Mouse (Mus musculus): ENCODE measurements at regions not wholly inside any gene's neighbourhood (a gene's known extent, or its start where the extent isn't known, plus 50 kb on each side); places are given as distances from the start of the nearest gene placed in this dataset.
"Not testable (repeated sequence)": the region's sequence is repeated elsewhere in the genome, so short reads cannot be mapped to it uniquely, and the experiment has no call there.

GRCm38 (mm10) chr3:50643068-50643467 lies 199.7 kb upstream of the Slc7a11 start:
- no peak for DNase-seq

DNA sequence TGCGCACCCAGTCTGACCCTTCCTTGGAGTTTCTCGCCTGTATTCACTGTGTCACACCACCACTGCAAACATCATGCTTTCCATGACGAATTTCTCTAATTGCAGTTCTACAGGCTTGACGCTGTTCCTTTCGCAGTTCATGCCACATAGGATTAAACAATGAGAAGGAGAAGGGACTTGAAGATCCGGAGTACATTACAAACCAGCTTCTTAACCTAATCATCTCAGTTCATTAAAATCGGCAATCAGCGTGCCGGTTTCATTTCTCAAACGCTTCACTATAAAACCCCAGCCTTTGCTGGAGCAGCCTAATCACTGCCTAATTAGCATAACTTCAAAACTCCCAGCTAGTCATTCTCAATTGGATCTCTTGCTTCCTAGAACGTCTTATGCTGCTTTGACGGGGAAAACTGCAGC lies 196.5 kb upstream of the Slc7a11 start:
- DNase-seq, result no peak

DNA sequence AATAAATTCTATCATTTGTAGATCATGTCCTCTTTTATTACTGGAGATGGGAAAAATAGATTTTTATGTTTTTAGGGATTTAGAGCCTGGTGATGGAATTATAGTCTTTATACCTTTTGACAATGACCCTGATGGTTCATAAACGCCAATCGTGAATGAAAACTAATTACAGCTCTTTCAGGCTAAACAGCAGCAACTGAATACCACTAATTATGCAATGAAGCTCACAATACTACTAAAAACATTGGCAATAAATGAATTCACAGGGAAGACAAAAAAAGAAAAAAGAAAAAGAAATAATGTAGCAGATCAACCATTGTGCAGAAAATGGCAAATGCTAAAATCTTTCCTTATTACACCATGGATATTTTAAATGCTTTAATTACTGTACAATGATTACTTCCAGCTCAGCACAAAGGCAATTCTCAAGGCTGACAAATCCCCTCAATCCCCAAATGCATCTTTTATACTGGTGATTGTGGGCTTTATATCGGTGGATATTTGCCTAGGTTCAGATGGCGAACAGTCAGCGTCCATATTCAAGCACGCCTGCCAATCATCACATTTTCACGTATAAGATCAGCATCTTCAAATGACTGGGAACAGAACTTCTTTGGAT lies 191.2 kb upstream of the Slc7a11 start:
- no peak for DNase-seq

DNA sequence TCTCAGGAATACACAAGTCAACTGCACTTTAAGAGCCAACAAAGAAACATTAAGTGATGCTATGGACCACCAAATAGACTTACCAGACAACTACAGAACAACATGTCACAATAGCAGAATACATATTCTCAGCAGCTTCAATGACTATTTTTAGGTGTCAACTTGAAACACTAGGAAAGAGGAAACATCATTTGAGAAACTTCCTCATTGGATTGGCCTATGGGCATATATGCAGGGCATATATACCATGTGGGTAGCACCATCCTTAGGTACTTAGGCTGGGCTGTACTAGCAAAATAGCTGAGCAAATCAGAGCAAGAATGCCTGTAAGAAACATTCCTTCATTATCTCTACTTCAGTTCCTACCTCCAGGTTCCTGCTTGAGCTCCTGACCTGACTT lies 187.9 kb upstream of the Slc7a11 start:
- no peak for DNase-seq

DNA sequence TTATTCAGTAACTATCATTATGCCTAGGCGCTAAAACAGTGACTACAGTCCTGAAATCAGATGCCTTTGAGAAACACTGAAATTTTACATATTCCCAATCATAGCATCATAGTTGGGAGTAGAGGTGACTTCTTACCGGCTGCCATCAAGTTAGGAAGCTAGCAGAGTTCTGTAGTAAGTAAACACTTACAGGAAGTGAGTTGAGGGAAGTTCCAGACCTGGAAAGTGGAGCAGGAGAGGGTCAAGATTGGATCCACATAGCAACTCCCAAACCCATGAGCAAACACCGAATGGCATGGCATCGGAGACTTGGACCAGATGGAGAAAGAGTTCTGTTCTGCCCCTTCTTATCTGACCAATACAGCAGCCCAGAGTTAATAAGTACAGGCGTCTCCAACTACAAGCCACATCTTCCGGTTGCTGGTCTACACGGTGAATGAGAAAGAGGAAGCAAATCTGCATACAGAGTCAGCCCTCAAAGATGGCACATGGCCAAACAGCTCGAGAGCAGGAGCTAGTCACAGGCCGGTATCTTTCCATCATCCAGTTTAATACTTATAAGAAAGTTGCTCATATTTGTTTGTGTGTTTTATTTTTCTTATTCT lies 184.8 kb upstream of the Slc7a11 start:
- DNase-seq, result peak; percentile 86

DNA sequence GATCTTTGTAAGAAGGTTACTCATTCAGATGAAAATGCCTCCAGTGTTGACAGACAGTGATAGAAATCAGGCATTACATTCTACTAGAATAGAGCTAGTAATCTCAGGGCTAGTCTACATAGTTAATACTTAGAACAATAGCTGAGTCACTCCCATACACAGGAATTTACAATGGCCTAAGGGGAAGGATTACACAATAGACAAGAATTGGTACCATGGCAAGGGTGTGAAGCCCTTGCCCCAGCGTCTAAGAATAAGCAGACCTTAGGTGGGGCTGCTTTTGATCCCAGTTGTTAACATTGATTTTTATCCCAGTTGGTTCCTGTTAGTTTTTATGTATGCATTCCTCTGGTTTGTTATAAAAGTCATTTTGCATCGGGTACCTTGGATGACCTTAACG lies 177.8 kb upstream of the Slc7a11 start:
- DNase-seq, result not testable (repeated sequence)

GRCm38 (mm10) chr3:50619061-50619460 lies 175.6 kb upstream of the Slc7a11 start:
- DNase-seq, result no peak

- no peak for DNase-seq
Observed at GRCm38 (mm10) chr3:50615384-50616285, 172.2 kb upstream of the Slc7a11 start.

DNA sequence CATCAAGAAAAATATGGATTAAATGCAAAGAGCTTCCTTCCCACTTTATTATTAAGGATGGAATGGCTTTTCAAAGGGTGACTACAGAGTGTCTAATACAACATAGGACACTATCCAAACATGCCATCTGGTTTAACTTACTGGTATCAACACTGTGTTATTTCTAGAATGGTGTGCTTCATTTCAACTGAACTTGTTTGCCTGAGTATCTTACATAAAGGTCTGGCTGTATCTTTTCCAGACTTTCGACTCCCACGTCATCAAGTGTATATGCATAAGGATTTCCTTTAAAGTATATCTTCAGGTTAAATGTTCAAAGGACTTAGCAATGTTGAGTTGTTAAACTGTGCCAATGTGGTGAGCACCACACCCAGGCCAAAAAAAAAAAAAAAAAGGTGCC lies 169.6 kb upstream of the Slc7a11 start:
- no peak for DNase-seq

DNA sequence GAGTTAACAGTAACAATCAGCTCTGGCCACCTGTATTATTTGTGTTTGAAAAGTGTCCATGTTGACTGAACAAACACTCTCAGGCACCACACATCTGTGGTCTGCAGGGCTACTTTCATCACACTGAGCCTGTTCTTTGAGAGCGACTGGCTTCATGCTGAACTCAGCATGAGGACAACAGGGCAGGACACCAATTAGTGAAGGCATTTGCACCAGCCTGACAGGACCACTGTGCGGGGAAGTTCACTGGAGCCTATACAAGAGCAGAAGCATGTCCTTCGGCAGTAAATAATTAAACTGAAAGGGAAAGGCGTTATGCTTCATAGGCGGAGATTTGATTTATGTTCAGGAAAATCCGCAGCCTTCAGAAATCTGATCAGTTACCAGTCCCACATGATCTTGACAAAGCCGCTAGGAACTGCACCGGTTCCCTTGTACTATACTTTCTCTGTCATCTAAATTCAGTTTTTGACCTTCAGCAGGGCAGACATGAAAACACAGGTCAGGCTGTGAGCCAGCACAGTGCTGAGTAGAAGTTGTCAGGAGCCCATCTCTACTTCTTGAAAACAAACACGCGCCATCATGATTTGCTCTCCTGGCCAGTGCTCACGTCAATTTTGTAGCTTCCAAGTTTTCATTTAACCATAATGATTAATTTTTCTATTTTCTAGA lies 166.1 kb upstream of the Slc7a11 start:
- DNase-seq, result no peak

DNA sequence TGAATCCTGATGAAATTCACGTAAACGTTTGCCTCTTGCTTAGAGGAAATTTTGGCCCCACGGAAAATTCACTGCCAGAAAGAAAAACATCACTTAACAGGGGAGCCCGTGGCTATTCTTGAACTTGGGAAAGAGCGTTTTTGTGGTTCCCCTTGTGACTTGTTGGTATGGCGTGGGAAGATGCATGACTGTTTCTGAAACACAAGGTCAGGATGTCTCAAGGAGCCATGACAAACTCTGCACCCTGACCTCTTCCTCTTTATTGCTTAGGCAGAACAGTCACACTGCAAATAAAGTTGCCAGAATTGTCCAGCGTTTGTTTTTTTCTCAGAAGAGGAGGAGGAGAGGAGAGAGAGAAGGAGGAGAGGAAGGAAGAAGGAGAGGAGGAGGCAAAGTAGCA lies 164.3 kb upstream of the Slc7a11 start:
- DNase-seq, result no peak

DNA sequence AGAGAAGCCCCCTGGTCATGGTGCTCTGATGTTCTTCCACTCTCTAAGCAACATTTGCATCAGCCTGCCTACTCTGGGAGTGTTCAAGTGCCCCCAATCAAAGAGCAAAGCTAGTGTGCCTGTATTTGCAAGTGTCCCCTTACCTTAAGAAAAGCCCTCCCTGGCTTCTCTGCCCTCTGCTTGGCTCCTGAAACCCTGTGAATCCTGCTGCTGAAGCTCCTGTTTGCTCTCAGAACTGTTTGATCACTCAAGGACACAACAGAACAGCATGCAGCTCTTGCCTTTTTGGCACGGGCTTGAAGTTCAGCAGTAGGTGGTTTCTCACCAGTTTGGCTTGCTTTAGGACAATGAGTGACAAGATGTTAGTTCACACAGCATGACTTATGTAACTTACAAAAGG lies 163.6 kb upstream of the Slc7a11 start:
- no peak for DNase-seq

DNA sequence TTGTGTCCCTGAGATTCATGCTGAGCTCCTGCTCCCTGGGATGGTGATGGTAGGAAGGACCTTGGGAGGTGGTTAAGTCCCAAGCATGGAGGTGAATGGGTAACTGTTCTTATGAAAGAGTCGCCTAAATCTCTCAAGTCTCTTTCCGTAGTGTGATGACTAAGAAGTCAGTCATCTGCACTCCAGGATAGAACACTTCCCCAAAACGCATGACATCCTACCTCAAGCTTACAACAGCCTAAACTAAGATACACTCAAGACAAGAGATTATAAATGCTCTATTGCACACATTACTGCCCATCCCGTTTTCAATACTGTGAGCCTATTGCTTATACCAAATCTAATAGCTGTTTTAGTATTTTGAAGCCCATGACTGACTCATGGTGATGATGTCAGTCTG lies 162.3 kb upstream of the Slc7a11 start:
- DNase-seq, result no peak

DNA sequence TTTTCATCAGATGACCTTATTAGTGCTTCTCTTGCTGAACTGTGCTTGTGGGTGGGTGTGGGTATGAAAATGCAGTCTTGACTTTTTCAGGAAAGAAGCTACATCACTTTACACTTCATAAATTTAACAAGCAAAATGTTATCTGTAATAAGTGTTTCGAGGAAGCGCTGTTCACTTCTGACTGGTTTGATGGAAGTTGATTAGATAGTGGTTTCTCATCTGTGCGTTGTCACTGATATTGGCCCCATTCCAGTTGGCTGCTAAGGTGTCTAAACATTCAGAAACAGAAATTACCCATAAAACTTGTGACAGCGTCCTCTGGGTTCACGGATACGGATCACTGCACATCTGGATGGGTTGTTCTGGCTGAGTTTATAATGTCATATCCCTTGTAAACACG lies 159.8 kb upstream of the Slc7a11 start:
- DNase-seq, result no peak

GRCm38 (mm10) chr3:50595732-50596131 lies 152.3 kb upstream of the Slc7a11 start:
- DNase-seq, result no peak

- DNase-seq, result no peak
Observed at GRCm38 (mm10) chr3:50584323-50584722, 140.9 kb upstream of the Slc7a11 start.

DNA sequence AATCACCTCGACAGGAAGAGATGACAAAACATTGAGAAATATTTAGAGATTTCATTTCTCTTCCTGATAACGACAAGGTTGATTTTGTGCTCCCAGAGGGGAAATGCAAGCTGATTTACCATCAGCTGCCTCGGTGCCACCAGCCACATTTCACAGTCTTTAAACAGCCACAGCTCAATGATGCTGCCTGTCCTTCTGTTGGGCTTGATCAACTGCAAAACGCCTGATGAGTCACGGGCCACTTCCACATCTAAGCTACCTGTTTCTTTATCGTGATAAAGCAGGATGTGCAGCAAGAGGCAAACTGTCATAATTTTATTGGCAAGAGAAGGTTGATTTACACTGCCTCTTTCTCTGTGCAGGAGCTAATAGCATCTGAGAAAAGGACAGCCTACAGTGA lies 140.1 kb upstream of the Slc7a11 start:
- no peak for DNase-seq

GRCm38 (mm10) chr3:50574388-50574787 lies 131.0 kb upstream of the Slc7a11 start:
- DNase-seq, result no peak

DNA sequence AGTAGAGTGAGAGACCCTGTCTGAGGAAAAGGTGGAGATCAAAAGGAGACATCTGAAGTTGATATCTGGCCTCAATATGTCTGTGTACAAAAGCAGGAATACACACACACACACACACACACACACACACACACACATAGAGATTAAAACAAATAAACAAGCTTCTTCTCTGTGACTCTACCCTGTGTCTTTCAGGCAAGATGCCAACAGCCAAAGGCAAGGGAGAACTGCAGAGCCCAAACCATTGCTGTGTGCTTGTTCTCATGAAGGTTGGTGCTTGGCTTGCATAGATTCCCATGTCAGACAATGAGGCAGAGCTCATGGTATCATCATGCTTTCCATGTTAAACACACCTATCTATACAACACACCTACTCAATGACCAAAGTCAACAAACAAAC lies 126.6 kb upstream of the Slc7a11 start:
- no peak for DNase-seq

- no peak for DNase-seq
Observed at GRCm38 (mm10) chr3:50569565-50569964, 126.2 kb upstream of the Slc7a11 start.

DNA sequence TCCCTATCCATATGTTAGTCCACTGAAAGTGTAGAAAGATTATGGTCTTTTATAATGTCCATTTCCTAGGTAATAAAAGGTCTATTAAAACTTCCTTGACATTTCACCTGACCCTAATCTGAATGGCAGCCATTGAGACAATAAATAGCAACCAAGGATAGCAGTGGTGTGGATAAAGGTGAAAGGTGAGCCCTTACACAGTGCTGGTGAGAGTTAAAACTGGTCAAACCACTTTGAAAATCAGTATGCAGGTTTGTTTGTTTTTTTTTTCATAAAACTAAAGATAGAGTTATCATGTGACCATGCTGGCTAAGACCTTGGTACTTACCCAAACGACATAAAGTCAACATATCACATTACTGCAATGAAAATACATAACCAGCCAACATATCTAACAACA lies 110.7 kb upstream of the Slc7a11 start:
- DNase-seq, result no peak

DNA sequence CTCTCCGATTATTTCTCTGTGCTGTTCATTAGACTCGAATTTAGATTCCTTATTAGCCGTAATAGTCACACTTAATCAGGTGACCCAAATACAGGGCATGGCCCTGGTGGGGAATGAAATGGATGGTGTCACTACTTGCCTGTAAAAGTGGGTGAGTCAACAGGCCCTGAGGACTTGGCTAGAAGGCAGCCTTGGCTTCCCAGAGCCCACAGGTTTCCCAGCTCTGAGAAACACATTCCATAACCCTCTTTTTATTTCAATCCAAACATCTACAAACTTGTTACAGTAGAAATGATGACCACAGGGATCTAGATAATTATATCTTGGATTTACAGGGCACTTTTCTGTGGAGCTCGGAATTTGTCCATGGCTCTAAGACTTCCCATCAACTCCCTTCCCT lies 105.2 kb upstream of the Slc7a11 start:
- DNase-seq, result no peak

- DNase-seq, result no peak
Observed at GRCm38 (mm10) chr3:50530654-50531053, 87.2 kb upstream of the Slc7a11 start.

GRCm38 (mm10) chr3:50524006-50524405 lies 80.6 kb upstream of the Slc7a11 start:
- no peak for DNase-seq
